Mouse (Mus musculus): ENCODE results near the gene Btrc. TPM values are rescaled to one million over a fixed set of nuclear protein-coding genes. Genes with fewer than 3 reads are reported as not detected.

The Btrc gene
- total RNA-seq, 2 experiments from 2014 or later, result 27.1 to 28.1 TPM

Other genes starting within 250 kb of the Btrc start
- not detected for gene Tlx1, start 213.1 kb upstream of the Btrc start, total RNA-seq (2021)
- gene Lbx1, start 127.9 kb upstream of the Btrc start, total RNA-seq (2021), result 10 to 100 TPM; 32.2 to 38.1 TPM
- 10 to 100 TPM; 11.2 to 11.3 TPM for gene Poll, start 196.8 kb downstream of the Btrc start, total RNA-seq (2021)
- gene Gm17018, start 196.9 kb downstream of the Btrc start, total RNA-seq (2021), result 10 to 100 TPM; 12.8 to 13.5 TPM